In genomic region chr16:34508125-34508524, GRCm38 (mm10) we compare ENCODE assay signal across 21 mouse cellular contexts.
"Had no signal": no experiment of that assay in that cellular context is flagged by ENCODE, and none has a peak within 500 bp of the region (broad histone marks: within the 10 kb centered on the region; RNA-seq: fewer than 3 reads in every experiment).

No protein-coding gene starts in this region.

- H3K27ac ChIP-seq: lung, embryonic 15.5 days; macrophage; midbrain, embryonic 13.5 days; neural tube, embryonic 13.5 days; neural tube, embryonic 15.5 days had no signal

- H3K27me3 ChIP-seq: lung, embryonic 15.5 days; midbrain, embryonic 13.5 days; neural tube, embryonic 13.5 days; neural tube, embryonic 15.5 days had no signal

- ATAC-seq: liver, postnatal 0 days; lung, postnatal 0 days; midbrain, embryonic 13.5 days; midbrain, embryonic 16.5 days had no signal

- H3K4me3 ChIP-seq: lung, embryonic 15.5 days; megakaryocyte, embryonic 14.5 days; midbrain, embryonic 13.5 days; myocyte; neural tube, embryonic 13.5 days; neural tube, embryonic 15.5 days had no signal

- DNase-seq: liver, postnatal 0 days; lung, adult 2 months; lung, postnatal 14 days; lung, postnatal 36 days; retina, postnatal 1 day; right cerebral cortex, adult 18-20 months; right cerebral cortex, postnatal 25 days; right cerebral cortex, postnatal 4 days; spleen, adult 18-20 months; thymus, adult 18-20 months; thymus, postnatal 14 days; thymus, postnatal 4 days had no signal
